Mouse (Mus musculus) cortical plate, adult 2 months (tissue): ENCODE measurements around the gene Pik3r2. TPM values are rescaled to one million over a fixed set of nuclear protein-coding genes. Genes with fewer than 3 reads are reported as not detected.
A peak's percentile ranks its signal among the peaks of the same experiment; 100 is the strongest.

Source experiments
- H3K27ac ChIP-seq: fragments of 200-500 bp; 2 replicates; pipeline ENCODE4 v1.5.1; 2012; ENCODE audit warnings: low read length, control low read depth, inconsistent platforms; ENCODE audit not compliant: insufficient read depth
- H3K4me1 ChIP-seq: fragments of 200-500 bp; 2 replicates; pipeline ENCODE4 v1.6.1; 2011; ENCODE audit warnings: low read length; ENCODE audit not compliant: control insufficient read depth, insufficient read depth
- H3K4me3 ChIP-seq: fragments of 200-500 bp; 2 replicates; pipeline ENCODE4 v1.5.1; 2011; ENCODE audit warnings: mild to moderate bottlenecking, low read length, control low read depth; ENCODE audit not compliant: insufficient read depth
- CTCF ChIP-seq: fragments of 200-500 bp; IDR thresholded peaks from 2 replicates; pipeline ENCODE4 v1.5.1; 2011; ENCODE audit warnings: mild to moderate bottlenecking, control low read depth, low read length; ENCODE audit not compliant: insufficient read depth; ENCODE audit errors: extremely low read depth
- POLR2A ChIP-seq: fragments of 200-500 bp; IDR thresholded peaks from 2 replicates; pipeline ENCODE4 v1.6.1; 2011; ENCODE audit warnings: mild to moderate bottlenecking, low read length, control low read depth; ENCODE audit not compliant: insufficient read depth; ENCODE audit errors: extremely low read depth
- polyA plus RNA-seq: library from polyadenylated mRNA; depleted of rRNA; stranded (reverse); fragments of >200 nt; gene quantifications from 2 replicates; pipeline ENCODE4 v1.2.3, GENCODE M21; 2012

The Pik3r2 gene
- polyA plus RNA-seq, 1 experiment = 177 TPM

GRCm38 (mm10) chr8:70769359-70769758, 7.2 kb downstream of the Pik3r2 start:
- TF ChIP-seq POLR2A (no peak), CTCF (peak; percentile 100)
- H3K4me1 ChIP-seq = peaks cover 8% of the 10 kb centered on the region
- H3K27ac ChIP-seq = no peak overlapping the region
- H3K4me3 ChIP-seq = no peak overlapping the region

- H3K27ac ChIP-seq = no peak overlapping the region
- no peak for TF ChIP-seq POLR2A
- TF ChIP-seq CTCF = no peak
- no peak overlapping the region for H3K4me3 ChIP-seq
- peaks cover 7% of the 10 kb centered on the region for H3K4me1 ChIP-seq
Measured at GRCm38 (mm10) chr8:70768956-70769355, 7.6 kb downstream of the Pik3r2 start.

GRCm38 (mm10) chr8:70768231-70768776, 8.2 kb downstream of the Pik3r2 start:
- no peak overlapping the region for H3K27ac ChIP-seq
- no peak for TF ChIP-seq CTCF
- TF ChIP-seq POLR2A = no peak
- no peak overlapping the region for H3K4me3 ChIP-seq
- H3K4me1 ChIP-seq = peaks cover 6% of the 10 kb centered on the region; the same call in 1 of the 2 replicates

GRCm38 (mm10) chr8:70767503-70767902, 9.0 kb downstream of the Pik3r2 start:
- no peak for TF ChIP-seq CTCF
- no peak for TF ChIP-seq POLR2A
- H3K4me1 ChIP-seq = peaks cover 6% of the 10 kb centered on the region; the same call in 1 of the 2 replicates
- H3K27ac ChIP-seq = no peak overlapping the region
- no peak overlapping the region for H3K4me3 ChIP-seq

GRCm38 (mm10) chr8:70766571-70767440, 9.7 kb downstream of the Pik3r2 start:
- H3K4me1 ChIP-seq = peaks cover 6% of the 10 kb centered on the region; the same call in 1 of the 2 replicates
- peak overlapping the region; percentile 21 for H3K4me3 ChIP-seq
- H3K27ac ChIP-seq = no peak overlapping the region
- TF ChIP-seq POLR2A (no peak), CTCF (no peak)

GRCm38 (mm10) chr8:70765838-70766570, 10.5 kb downstream of the Pik3r2 start:
- no peak overlapping the region for H3K27ac ChIP-seq
- TF ChIP-seq POLR2A = no peak
- no peak for TF ChIP-seq CTCF

GRCm38 (mm10) chr8:70765329-70765728, 11.2 kb downstream of the Pik3r2 start:
- no peak for TF ChIP-seq POLR2A
- TF ChIP-seq CTCF = no peak
- H3K4me1 ChIP-seq = peaks cover 6% of the 10 kb centered on the region; the same call in 1 of the 2 replicates
- H3K27ac ChIP-seq = no peak overlapping the region
- no peak overlapping the region for H3K4me3 ChIP-seq

More at GRCm38 (mm10) chr8:70765838-70766570, 10.5 kb downstream of the Pik3r2 start:
- peak overlapping the region; percentile 21 for H3K4me3 ChIP-seq
- peaks cover 6% of the 10 kb centered on the region; the same call in 1 of the 2 replicates for H3K4me1 ChIP-seq

GRCm38 (mm10) chr8:70764676-70765075, 11.8 kb downstream of the Pik3r2 start:
- Histone ChIP-seq H3K4me3 (no peak overlapping the region), H3K4me1 (peaks cover 8% of the 10 kb centered on the region; the same call in 1 of the 2 replicates), H3K27ac (no peak overlapping the region)
- TF ChIP-seq CTCF = no peak
- no peak for TF ChIP-seq POLR2A

GRCm38 (mm10) chr8:70764026-70764425, 12.5 kb downstream of the Pik3r2 start:
- Histone ChIP-seq H3K27ac (no peak overlapping the region), H3K4me1 (peaks cover 8% of the 10 kb centered on the region; the same call in 1 of the 2 replicates), H3K4me3 (no peak overlapping the region)
- no peak for TF ChIP-seq POLR2A
- no peak for TF ChIP-seq CTCF

GRCm38 (mm10) chr8:70763354-70763753, 13.2 kb downstream of the Pik3r2 start:
- Histone ChIP-seq H3K27ac (no peak overlapping the region), H3K4me1 (peaks cover 10% of the 10 kb centered on the region; the same call in 1 of the 2 replicates), H3K4me3 (no peak overlapping the region)
- TF ChIP-seq POLR2A (no peak), CTCF (peak; percentile 72)
